Mouse (Mus musculus) heart, embryonic 11.5 days (tissue): ENCODE results near the gene Echs1. TPM values are rescaled to one million over a fixed set of nuclear protein-coding genes. Genes with fewer than 3 reads are reported as not detected.
"Not testable (repeated sequence)": the region's sequence is repeated elsewhere in the genome, so short reads cannot be mapped to it uniquely, and the experiment has no call there.

Experiments
- ATAC-seq: fragments of 200-750 bp; cut with Nextera tagmentation; replicated peaks from 2 replicates; pipeline ENCODE4 v1.8.0; 2017; ENCODE audit warnings: moderate library complexity; ENCODE audit not compliant: insufficient number of reproducible peaks, low FRiP score, low TSS enrichment
- H3K27ac ChIP-seq: fragments of 300-500 bp; sonication (generic); 2 replicates; pipeline ENCODE4 v1.5.1; 2014; ENCODE audit warnings: mild to moderate bottlenecking, low read depth, low read length
- H3K27me3 ChIP-seq: fragments of 300-500 bp; sonication (generic); 2 replicates; pipeline ENCODE4 v1.6.1; 2014; ENCODE audit warnings: mild to moderate bottlenecking, low read length, mixed read lengths; ENCODE audit not compliant: control insufficient read depth, insufficient read depth
- H3K36me3 ChIP-seq: fragments of 300-500 bp; sonication (generic); 2 replicates; pipeline ENCODE4 v1.6.1; 2014; ENCODE audit warnings: mild to moderate bottlenecking, low read length, moderate library complexity, mixed read lengths; ENCODE audit not compliant: control insufficient read depth, insufficient read depth
- H3K4me1 ChIP-seq: fragments of 300-500 bp; sonication (generic); 2 replicates; pipeline ENCODE4 v1.6.1; 2014; ENCODE audit warnings: low read length; ENCODE audit not compliant: control insufficient read depth, insufficient read depth
- H3K4me2 ChIP-seq: fragments of 300-500 bp; sonication (generic); 2 replicates; pipeline ENCODE4 v1.6.1; 2014; ENCODE audit warnings: mild to moderate bottlenecking, moderate library complexity
- H3K4me3 ChIP-seq: fragments of 300-500 bp; sonication (generic); 2 replicates; pipeline ENCODE4 v1.5.1; 2014; ENCODE audit warnings: low read depth, low read length
- H3K9ac ChIP-seq: fragments of 300-500 bp; sonication (generic); 2 replicates; pipeline ENCODE4 v1.6.1; 2014; ENCODE audit warnings: mild to moderate bottlenecking, low read depth, low read length, moderate library complexity
- H3K9me3 ChIP-seq: fragments of 300-500 bp; sonication (generic); replicated peaks from 2 replicates; pipeline ENCODE4 v1.6.1; 2016; ENCODE audit warnings: low read length; ENCODE audit not compliant: control insufficient read depth
- WGBS: fragments of 180-500 bp; shearing (Covaris S2); extraction: QIAGEN DNeasy Blood & Tissue Kit; methylation state at CpG from one replicate; pipeline ENCODE4 v1.1.7; 2014; ENCODE audit not compliant: insufficient replicate concordance; 5-methylcytosine and 5-hydroxymethylcytosine counted together
- polyA plus RNA-seq: library from polyadenylated mRNA; unstranded; fragments of >200 nt; fragmentation: Nextera tagmentation; extraction: Ambion mirVana; gene quantifications from 2 replicates; pipeline ENCODE4 v1.2.1, GENCODE M21; 2014

Echs1 gene
- polyA plus RNA-seq, 1 experiment from 2014 or later: 179 TPM

DNA sequence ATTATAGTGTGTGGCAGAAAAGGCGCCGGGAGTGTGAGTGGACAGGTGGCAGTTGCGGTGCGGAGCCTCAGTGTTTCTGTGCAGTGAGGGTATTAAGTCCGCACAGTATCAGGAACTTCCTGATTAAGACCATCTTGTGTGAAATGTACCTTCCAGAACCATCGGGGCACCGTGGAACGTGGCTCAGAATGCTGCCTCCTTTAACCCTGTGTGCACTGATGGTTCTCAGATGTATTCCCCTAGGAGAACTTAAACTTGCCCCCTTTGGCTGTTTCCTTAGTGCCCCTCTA is 21.7 kb upstream of the Echs1 start:
- H3K4me3 ChIP-seq: peak overlapping the region; percentile 69
- under 1% methylated on average over 8 of the region's 8 CpGs for WGBS
- H3K36me3 ChIP-seq: no peaks in the 10 kb centered on the region
- peak overlapping the region; percentile 91 for H3K9ac ChIP-seq
- H3K27me3 ChIP-seq: no peaks in the 10 kb centered on the region
- H3K27ac ChIP-seq: peak overlapping the region; percentile 69; the same call in 1 of the 2 replicates
- H3K9me3 ChIP-seq: no peaks in the 10 kb centered on the region
- H3K4me1 ChIP-seq: peaks cover 5% of the 10 kb centered on the region
- H3K4me2 ChIP-seq: peak overlapping the region; percentile 93
- ATAC-seq: no peak

DNA sequence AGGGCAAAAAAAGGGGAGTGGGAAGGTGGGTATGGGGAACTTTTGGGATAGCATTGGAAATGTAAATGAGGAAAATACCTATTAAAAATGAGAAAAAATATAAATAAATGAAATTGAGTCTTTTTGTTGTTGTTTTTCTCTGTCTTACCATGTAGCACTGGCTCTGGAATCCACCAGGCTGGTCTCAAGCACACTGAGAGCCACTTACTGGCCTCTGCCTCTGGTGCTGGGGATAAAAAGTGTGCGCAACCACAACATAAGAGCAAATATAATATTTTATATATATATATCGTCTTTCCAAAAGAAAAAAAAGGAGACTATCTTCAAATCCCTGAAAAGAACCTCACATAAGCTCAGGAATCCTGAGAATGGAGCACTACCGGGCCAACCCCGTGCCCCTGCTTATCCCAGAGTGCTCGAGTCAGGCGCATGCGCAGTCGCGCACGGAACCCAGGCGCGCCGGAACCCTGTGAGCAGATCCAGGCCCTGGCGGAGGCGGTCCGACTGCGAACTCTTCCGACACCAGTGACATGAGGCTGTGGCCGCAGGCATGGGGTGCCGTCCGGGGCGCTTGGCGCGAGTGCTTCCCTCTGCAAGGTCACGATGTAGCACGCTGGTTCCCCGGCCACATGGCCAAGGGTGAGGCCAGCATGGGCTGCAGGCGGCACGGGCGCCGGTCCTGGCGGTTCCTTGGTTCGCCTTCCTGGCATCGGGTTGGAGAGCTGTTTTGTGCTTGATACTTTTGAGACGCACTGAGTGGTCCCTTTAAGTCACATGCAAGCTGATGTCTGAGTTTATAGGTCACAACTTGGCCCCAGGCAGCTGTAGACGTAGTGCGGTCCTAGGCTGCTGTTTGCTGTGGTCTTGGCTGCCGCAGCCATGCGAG is 21.1 kb upstream of the Echs1 start, which contains the start of gene Mtg1:
TSS of gene Mtg1 (plus strand) at position 430 of the 886 bp plus-strand sequence.
- Histone ChIP-seq H3K4me2 (peak within 1 kb of the TSS; percentile 93), H3K36me3 (no peaks in the 10 kb centered on the region), H3K27me3 (no peaks in the 10 kb centered on the region), H3K9ac (peak within 1 kb of the TSS; percentile 91), H3K9me3 (no peaks in the 10 kb centered on the region), H3K27ac (peak within 1 kb of the TSS; percentile 69; the same call in 1 of the 2 replicates), H3K4me3 (peak within 1 kb of the TSS; percentile 69), H3K4me1 (peaks cover 5% of the 10 kb centered on the region)
- WGBS: 2% methylated on average over 39 of the region's 39 CpGs
- ATAC-seq: peak; percentile 96

DNA sequence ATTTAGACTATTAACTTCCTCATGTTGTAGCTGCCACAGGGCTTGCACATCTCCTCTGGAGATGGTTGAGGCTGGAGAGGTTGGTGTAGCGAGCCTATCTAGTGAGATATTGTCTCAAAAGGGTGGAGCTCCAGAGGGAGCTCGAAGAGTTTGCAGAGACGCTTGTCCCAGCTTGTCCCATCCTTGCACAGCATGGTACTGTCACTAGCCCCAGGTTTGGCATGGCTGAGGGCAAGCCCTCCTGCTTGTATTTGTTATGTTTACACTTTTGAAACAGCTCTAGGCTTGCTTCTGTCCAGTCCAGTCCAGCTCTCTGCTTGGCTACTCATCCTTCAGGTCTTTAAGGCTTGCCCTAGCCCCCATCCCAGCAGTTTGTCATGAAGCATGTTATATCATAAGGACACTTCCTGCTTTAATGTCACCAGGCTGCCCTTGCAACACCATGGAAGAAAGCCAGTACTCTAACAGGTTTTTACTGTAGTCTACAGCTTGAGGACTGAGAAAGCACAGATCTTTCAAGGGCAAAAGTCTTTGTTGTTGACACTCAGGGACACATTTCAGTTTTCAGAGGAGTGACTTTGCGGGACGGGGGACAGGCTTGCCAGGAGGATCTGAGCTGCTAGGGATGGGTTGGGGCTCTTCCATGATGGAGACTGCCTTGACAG is 19.0 kb upstream of the Echs1 start:
- 82% methylated on average over 5 of the region's 5 CpGs for WGBS
- Histone ChIP-seq H3K4me2 (no peak overlapping the region), H3K9me3 (no peaks in the 10 kb centered on the region), H3K4me1 (peaks cover 5% of the 10 kb centered on the region), H3K36me3 (no peaks in the 10 kb centered on the region), H3K4me3 (no peak overlapping the region), H3K27me3 (no peaks in the 10 kb centered on the region), H3K27ac (no peak overlapping the region), H3K9ac (no peak overlapping the region)
- no peak for ATAC-seq

DNA sequence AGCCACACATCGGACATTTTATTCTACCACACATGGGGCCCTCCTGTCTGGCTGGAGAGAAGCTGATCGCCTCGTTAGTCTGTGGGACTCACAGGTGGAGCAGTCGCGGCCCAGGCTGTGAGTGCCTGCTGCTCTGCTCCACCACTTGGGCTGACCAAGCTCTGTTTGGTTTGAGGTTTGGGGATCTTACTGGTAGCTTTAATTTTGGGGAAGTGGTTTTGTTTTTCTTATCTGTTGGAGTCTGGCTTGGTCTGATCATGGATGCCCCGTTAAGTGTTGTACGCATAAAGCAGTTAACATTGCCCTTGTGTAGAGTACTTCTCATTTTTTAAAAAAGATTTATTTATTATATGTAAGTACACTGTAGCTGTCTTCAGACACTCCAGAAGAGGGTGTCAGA is 17.8 kb upstream of the Echs1 start:
- ATAC-seq, H3K36me3 ChIP-seq, H3K9ac ChIP-seq, H3K4me3 ChIP-seq, H3K4me2 ChIP-seq, H3K27ac ChIP-seq, H3K4me1 ChIP-seq, H3K9me3 ChIP-seq, H3K27me3 ChIP-seq: not testable (repeated sequence)
- 95% methylated on average over 5 of the region's 7 CpGs for WGBS

DNA sequence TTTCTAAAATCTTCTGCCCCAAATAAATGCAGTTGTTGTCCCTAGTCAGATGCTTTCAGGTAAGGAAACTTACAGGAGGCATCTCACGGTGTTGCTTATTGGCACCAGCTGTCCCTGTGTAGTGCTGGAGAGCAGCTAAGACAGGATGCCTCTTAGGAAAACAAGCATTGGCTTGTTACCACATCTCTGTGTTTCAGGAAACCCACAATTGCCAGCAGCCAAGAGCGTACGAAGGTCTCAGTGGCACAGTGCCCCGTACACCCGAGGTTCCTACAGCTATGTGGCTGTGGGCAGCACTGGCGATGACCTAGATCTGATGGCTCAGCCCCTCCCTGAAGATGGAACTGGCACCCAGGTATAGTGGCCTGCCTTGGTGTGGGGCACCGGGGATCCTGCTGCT is 15.9 kb upstream of the Echs1 start:
- not testable (repeated sequence) for H3K4me3 ChIP-seq, H3K36me3 ChIP-seq, H3K9ac ChIP-seq, H3K27ac ChIP-seq, H3K4me2 ChIP-seq, ATAC-seq, H3K4me1 ChIP-seq, H3K27me3 ChIP-seq, H3K9me3 ChIP-seq
- 87% methylated on average over 7 of the region's 7 CpGs for WGBS

DNA sequence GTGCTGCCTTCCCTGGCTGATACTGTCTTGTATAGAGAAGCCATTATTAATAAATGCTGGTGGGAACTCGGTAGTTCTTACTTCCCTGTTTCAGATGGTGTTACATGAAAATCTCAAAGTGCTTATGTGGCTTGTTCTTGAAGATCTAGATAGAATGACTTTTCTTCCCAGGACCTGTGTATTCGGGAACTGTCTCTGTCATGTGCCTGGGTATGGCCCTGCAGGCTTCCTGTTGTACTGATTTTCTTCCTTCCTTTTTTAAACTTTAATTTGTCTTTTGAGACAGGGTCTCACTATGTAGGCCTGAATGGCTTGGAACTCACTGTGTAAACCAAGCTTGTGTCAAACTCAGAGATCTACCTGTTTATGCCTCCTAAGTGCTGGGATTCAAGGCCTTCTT is 11.6 kb upstream of the Echs1 start:
- no peaks in the 10 kb centered on the region for H3K27me3 ChIP-seq
- no peak overlapping the region for H3K27ac ChIP-seq
- H3K4me1 ChIP-seq: peaks cover 6% of the 10 kb centered on the region; the same call in 1 of the 2 replicates
- no peak for ATAC-seq
- 73% methylated on average over 2 of the region's 2 CpGs for WGBS
- H3K36me3 ChIP-seq: peaks cover 2% of the 10 kb centered on the region; the same call in 1 of the 2 replicates
- H3K4me2 ChIP-seq: no peak overlapping the region
- H3K4me3 ChIP-seq: no peak overlapping the region
- no peak overlapping the region for H3K9ac ChIP-seq
- no peaks in the 10 kb centered on the region for H3K9me3 ChIP-seq

DNA sequence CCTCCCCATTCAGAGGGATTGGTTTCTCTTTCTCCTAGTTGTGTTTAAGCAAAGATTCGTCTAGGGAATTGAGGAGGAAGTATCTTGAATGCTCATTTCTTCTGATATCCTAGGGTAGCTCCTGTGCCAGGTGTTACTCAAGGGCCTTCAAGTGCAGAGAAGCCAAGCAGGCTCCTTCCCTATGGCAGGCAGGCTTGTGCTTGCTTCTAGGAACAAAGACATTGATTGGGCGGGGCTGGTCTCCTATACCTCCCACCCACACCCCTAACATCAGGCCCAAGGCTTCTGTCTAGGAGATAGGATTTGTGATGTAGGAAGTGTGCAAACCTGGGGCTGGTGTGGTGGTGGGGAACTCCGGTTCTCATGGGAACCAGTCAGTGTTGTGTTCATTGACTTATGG is 10.7 kb upstream of the Echs1 start:
- H3K4me3 ChIP-seq: no peak overlapping the region
- no peaks in the 10 kb centered on the region for H3K27me3 ChIP-seq
- H3K9me3 ChIP-seq: no peaks in the 10 kb centered on the region
- no peak overlapping the region for H3K27ac ChIP-seq
- no peak overlapping the region for H3K9ac ChIP-seq
- WGBS: 87% methylated on average over 3 of the region's 3 CpGs
- no peak for ATAC-seq
- peaks cover 6% of the 10 kb centered on the region; the same call in 1 of the 2 replicates for H3K4me1 ChIP-seq
- H3K4me2 ChIP-seq: no peak overlapping the region
- H3K36me3 ChIP-seq: peaks cover 2% of the 10 kb centered on the region; the same call in 1 of the 2 replicates

DNA sequence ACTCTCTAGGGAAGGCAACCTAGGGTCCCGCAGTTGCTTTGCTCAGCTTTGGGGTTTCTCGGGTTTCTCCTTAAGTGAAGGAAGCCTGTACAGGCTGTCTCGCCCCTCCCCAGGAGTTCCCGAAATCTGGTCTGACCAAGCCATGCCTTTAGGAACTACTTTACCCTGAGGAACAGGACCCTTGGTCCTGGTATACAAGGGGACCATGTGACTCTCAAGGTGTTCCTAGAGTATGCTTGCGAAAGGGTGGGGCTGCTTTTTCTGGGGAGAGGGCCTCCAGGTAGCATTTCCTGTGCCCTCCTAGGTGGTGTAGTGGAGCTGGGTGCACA is 9.7 kb upstream of the Echs1 start:
- Histone ChIP-seq H3K4me2 (peak overlapping the region; percentile 77), H3K4me3 (peak overlapping the region; percentile 61), H3K27me3 (no peaks in the 10 kb centered on the region), H3K9me3 (no peaks in the 10 kb centered on the region), H3K4me1 (peaks cover 6% of the 10 kb centered on the region; the same call in 1 of the 2 replicates), H3K9ac (peak overlapping the region; percentile 82), H3K27ac (no peak overlapping the region), H3K36me3 (peaks cover 2% of the 10 kb centered on the region; the same call in 1 of the 2 replicates)
- WGBS: 4% methylated on average over 5 of the region's 5 CpGs
- ATAC-seq: 0 out of 2 replicates have a peak, but pooled peaks have one; percentile 1
